Mouse (Mus musculus): ENCODE results near the gene Etl4.

The Etl4 gene

DNA sequence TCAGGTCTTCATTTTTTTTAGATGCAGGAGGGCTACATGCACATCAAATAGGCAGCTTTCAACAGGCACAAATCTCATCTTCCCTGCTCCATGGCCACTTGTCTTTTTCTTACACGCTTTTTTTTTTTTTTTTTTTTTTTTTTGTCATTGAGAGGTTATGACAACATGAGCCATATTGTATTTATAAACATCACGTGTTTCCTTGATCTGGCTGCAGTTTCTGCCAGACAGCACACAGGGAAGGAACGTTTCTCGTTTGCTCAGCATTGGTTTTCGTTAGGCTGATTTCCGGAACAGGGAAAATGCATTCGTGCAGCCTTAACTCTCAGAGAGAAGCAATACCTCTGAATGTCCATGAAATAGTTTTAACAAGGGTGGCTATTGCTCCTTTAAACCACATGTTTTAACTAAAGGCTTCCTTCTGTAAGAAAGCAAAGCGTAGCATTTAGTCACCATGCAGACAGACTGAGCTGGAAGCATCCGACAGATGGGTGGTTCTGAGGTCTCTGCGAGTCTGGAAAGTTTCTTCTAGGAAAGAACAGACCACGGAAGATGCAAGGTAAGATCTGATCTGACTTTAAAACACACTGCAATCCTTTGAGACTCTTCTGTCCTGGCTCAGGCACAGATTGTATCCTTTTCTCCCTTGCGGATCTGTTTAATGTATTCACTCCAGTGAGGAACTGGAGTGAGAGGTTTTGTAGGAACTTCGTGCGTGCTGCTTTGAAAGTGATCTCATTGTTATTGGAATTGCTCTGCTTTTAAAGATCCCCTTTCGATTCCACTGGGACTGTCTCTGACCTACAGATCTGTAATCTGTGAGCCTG lies 812.8 kb downstream of the Etl4 start:
- no peak for DNase-seq

DNA sequence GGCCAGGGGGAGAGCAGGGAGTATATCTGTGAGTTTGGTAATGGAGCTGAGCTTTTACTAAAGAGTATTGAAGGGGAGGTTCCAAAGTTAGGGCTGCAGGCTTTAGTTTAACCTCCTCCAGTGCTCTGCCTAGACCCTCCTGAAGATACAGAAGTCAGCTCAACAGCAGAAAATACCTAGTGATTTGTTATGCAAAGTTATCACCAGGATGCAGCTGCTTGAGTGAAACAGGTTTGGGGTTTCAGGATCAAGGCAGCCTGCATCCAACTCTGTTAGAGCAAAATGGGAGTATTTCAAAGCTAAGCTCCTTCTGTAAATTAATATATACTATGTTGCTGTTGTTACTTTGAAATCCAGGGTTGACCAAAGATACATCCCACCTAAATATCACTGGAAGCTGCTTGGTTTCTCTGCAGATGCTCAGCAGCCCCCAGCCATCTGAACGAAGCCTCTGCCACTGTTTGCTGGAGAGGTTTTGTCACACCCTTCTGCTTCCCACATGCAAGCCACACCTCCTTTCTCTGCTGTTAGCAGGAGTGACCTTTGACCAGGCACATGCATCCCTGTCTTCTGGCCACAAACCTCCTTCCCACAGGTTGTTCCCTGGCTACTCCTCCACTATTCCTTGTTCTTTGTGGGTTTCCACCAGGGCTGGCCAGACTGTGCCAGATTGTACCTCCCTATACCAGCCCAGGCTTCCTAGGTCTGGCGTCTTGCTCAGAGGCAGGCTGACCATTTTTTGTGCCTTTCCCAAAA lies 814.6 kb downstream of the Etl4 start:
- peak; percentile 60 for DNase-seq

DNA sequence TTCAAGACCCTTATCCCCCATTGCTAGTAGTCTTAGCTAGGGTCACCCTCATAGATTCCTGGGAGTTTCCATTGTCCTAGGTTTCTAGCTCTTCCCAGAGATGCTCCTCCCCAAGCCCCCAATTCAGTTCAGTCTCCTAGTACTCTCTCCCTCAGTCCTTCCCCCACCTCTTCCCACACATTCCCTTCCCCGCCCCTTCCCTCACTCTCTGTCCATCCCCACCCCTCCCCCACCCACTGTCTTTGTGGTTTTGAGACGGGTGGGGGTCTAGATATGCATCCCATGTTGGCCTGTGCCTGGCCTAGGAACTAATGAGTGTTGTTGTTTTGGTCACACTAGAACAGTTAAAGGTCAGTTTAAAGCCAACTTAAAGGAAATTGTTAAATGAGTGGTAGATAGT lies 817.4 kb downstream of the Etl4 start:
- no peak for DNase-seq

DNA sequence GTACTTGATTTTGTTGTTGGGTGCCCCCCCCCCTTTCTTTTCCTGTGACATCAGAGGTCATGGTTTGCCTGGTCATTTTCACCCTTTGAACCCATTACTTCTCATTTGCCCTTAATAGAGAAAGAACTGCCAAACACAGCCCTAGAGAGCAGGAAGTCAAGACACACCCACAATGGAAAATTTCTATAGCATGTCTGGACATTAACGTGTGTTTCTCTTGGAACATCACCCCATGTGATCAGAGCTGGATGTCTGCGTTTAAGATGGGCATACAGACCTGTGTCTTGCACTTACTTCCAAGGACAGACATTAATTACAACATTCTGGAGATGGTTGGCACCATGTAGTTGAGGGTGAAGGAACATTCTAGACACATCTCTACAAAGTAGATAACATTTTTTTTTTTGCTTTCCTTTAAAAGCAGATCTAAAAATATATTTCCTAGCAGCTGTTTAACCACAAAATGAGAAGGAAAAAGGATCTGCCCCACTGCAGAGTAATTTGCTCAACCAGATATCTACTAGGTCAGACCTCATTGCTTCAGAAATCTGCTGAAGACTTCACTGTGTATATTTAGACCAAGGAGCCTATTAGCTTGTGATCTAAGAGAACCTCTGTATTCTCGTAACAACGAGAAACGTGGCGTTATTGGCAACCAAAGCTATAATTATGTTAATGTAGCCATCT lies 818.3 kb downstream of the Etl4 start:
- no peak for DNase-seq

DNA sequence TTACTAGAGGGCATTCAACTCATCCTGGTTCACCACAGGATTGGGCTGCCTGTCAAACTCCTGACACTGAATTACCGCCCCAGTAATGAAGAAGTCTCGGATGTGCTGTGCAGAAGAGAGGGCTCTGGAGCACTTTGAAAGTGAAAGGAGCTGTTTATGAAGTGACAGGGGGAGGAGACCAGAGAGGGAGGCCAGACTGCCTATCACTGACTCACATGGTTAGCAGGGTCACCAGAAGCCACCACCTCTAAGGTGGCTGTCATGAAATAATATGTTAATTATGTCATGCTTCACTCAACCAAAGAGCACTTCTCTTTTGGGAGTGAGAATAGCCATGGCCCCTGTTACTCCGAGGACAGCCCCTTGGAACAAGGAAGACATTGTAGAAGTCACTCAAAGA lies 825.9 kb downstream of the Etl4 start:
- no peak for DNase-seq

DNA sequence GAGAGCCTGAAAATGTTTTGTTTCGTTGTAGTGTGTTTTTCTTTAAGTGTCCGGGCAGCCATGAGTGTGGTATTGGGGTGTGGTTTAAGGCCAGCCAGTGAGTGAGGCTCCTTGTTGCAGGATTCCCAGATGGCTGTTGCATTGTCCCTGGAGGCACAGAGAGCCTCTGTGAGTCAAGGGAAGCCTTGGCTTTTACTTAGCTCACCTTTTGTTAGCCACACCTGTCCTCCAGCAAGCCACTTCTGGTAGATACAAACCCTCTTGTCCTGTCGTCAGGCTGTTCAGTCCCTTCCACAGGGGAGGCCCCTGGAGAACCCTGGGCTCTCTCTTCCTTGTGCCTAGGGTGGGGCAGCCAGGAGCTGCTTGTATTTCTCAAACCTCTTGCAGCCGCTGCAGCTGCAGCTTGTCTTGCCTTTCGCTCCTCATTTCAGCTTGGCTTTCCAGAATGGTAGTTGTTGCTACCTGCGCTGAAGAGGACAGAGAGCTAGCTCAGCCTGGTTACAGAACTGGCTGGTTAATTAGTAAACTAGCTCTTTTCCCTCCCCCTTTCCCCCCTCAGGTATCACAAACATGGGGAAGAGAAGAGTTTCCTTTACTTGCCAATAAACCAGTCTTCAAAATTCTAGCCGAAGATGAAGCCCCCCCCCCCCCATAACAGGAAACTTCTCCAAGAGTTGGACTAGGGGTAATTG lies 826.9 kb downstream of the Etl4 start:
- DNase-seq: peak; percentile 30

DNA sequence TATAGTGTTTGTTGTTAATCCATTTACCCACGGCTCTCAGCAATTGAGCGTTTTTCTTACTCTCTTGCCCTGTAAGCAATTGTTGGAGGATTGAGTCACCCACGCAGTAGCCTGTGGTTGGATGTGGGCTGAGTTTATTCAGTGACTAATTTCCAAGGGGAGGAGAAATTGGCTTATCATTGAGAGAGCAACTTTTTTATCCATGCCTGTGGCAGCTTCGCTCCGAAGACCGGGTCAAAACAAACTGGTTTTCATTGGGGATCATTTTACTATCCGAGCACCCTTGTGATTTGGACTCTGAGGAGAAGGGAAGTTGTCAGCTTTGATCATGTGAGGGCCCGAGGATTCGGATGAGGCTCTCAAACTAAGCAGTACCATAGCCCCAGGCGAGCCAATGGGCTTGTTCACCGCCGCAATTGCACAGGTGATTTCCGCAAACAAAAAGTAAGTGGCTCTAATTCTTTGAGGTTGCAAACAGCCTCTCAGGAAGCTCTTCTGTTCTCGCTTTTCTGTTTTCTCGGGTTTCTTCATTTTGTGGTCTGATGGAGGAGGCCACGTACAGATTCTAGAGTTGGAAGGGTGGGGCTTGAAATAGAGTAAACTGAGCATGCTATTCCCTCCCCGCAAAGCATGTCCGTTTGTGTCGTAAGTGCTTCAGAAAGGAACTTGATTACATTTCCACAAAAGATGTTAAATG lies 827.7 kb downstream of the Etl4 start:
- DNase-seq: peak; percentile 51

DNA sequence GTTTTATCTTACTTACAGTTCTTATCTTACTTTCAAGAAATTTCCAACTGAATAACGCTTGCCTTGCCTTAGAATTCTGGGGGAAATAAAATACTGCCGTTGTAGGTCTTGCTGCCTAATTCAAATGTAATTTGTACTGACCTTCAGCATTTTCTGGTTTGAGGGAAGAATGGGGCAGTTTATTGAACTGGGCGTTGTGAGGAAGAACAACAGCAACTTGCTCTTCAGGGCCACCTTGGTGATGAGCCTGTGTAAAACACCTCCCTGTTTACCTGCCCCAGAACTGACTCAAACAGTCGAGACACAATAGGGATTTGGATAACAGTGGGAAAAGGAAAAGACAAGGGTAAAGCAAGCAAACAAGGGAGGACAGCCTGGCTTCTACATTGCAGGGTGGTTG lies 828.3 kb downstream of the Etl4 start:
- DNase-seq: no peak

DNA sequence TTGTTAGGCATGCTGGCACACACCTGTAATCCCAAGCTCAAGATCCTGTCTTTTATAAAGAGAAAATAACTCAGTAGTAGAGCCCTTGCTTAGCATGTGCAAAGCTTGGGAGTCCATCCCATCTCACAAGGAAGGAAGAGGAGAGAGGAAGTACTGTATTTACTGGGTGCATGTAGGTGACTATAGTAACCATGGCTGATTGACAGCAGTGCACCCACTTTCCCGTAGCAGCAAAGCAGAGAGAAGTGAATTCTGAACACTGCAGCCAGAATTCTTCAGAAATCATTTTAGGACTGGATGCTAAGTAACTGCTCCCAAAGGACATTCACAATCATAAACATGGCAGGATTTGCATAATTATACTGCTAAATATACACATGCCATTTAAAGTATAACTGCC lies 838.1 kb downstream of the Etl4 start:
- no peak for DNase-seq

DNA sequence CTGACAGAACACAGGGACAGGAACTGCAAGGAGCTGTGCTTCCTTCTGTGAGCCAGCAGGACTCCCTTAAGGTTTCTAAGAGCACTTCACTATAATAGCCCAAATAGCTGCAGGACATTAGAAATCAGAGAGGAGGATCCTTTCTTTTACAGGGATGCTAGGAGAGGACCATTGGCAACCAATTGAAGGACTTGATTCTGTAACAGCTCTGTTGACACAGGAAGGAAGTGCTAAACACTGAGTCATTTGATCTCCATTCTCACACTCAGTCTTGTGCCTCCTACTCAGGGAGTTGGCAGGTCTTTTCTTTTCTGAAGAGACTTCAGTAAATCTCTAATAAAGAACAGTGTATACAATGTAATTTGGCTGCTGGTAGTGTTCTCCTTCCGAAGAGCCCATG lies 838.9 kb downstream of the Etl4 start:
- no peak for DNase-seq

DNA sequence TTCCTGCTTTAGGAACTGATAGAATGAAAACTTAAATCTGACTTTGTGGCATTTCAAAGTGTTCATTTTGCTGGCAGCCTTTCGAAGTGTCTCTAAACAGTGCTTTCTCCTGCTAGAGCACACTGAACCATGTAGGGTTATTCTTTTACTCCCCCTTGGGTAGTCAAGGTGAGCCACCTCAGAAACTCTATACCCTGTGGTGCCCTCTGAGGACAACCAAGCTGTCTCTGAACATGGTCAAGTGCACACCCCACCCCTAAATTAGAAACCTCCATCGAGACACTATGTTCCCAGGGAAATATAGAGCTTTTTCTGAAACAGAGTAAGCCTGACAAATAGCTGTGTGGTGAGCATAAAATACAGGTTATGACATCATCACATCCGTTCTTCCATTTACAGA lies 840.1 kb downstream of the Etl4 start:
- DNase-seq: no peak

DNA sequence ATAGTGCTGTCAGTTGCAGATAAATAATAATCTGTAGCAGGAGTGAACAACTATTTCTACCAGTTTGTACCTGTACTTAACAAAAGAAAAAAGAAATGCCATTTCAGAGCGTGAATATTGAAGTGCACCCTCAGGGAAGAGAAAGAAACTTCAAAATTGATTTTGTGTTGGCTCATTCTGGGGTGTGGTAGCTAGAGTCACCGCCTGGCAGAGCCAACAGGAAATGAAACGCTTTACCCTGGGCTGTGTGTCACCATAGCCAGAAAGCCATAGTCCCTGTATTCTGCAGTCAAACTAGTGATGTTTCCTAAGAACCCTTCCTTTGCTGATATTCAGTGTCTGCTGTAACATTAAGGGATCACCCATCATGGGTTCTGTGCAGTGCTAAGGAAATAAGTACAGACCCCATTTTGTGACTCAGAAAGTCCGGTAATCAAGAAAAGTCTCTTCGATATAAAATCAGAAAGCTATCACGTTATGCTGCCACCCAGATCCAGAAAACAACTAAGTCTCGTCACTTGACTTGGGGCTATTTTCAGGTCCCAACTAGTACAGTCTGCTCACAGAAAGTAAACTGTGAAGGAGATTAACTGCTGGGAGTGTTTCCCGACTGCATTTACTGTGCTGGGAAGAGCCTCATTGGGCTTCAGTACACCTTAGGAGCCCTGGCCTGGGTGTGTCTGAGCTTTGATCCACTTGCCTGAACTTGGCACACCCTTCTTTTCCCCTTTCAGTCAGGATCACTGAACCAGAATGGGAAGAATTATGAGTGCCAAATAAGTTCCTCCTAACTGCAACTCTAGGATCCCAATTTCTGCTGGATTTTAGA lies 843.9 kb downstream of the Etl4 start:
- DNase-seq: peak; percentile 12

DNA sequence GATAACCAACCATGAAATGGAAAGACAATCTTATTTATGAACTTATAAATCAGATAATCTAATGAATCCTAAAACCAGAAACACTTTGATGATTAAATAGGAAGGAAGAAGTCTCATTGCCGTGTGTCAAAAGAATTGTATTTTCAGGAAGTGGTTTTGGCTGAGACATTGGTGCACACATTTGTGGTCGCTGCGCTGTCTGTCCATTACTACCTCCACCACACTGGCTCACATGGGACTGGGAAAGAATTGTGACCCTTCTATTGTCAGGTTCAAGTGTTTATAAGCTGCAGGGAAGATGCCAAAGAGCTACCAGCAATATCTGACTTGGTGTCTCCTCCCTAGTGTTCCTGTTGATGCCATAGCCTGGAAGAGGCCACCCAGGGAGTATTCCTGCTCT lies 847.4 kb downstream of the Etl4 start:
- no peak for DNase-seq

DNA sequence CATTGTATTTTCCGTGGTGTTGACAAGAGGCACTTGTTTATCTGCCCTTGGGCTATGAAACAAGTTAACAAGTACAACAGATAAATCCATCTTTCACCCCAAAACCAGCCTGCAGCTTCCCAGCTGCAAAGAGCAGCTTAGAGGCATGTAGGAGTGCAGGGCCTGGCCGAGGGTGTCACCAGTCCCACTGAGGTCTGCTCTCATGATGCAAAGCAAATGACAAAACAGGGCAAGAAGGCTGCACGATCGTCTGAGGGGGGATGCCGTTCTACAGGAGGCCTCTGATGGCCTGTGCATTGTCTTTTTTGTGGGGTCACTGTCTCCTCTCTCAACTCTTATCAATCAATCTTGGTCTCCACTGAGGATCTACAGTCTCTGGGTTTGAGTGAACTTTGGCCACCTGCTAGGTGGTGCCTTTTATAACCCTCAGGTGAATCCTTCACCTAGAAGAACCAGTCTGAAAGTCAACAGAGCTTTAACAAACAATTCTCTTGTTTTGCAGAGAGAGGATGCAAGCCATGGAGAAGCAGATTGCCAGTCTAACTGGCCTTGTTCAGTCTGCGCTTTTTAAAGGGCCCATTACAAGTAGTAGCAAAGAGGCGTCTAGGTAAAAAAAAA lies 849.6 kb downstream of the Etl4 start:
- no peak for DNase-seq

DNA sequence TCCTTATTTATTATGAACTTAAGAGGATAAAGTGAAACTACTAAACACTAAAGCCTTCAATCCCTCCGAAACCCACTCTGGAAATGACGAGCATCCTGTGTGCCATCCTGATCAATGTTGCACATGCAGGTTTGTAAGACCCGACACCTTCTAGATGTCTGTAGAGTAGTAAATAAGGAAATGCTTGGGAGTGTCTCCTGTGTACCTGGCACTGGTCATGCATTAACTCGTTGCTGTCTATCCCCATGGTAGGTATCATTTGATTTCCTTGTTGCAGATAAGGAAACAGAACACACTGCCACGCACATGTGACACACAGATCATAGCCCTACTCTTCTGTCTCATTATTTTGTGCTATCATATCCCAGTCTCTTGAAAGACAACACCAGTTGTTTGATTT lies 851.7 kb downstream of the Etl4 start:
- no peak for DNase-seq

DNA sequence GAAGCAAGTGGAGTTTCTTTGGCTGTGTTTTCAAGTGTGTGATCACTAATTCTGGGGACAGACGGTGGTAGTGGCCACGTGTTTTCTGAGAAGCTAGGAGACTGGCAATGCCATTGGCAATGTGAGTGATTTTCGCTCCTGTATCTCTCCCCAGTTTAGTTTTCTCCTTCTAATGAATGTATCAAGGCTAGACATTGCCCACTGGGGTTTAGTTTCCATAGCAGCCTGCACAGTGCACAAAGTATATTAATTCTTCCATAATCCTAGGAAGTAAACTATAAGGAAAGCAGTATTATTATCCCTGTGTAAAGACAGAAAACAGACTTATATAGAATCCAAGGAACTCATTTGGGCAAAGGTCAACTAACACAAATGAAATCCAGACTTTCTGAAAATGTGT lies 852.2 kb downstream of the Etl4 start:
- no peak for DNase-seq

DNA sequence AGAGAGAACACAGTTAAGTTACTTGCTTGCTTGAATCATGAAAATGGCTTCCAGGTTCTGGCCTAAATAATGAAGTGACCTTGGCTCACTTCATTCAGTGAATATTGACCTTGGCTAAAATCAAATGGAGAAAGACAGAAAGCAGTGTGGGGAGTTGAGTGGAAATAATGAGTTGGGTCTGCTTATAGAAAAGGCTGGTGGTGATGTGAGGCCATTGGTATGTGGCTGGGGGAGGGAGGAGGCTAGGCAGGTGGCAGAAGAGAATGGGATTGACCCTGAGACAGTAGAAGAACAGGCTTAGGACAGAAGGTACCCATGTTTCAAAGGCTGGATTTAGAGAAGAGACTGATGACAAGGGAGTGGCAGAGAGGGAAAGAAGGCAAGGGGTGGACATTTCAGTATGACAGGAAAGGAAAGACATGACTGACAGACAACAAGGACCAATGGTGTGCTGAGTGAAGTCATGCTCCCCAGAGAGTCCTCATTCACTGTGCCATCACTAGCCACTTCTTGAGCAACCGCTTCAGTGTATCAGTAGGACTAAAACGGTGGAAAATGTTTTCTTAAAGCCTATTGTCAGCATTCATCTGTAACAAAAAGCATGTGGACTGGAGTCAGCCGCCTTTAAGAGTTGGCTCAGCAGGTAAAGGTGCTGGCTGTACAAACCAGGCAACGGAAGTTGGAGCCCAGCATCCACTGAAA lies 854.1 kb downstream of the Etl4 start:
- DNase-seq: no peak

DNA sequence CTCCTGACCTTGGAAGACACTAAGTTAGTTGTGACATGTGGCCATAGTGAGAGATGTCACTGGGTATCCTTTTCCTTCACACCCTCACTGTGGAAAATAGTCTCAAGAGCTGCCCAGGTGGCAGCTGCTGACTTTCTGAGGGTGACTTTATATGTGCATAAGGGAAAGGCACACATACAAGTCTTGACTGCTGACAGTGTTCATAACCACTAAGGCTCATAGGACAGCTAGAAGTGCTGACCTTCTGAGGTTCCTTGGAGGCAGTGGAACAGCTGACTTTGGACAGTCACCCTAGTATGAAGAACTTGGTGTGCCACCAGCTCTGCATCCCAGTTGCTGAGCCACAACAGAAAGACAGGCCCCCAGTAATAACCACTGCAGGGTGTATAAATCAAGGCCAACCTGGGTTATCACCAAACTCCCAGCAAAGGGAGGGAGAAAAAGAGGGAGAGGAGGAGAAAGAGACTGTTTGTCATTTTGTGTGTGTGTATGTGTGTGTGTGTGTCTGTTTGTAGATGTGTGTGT lies 855.0 kb downstream of the Etl4 start:
- DNase-seq: no peak

DNA sequence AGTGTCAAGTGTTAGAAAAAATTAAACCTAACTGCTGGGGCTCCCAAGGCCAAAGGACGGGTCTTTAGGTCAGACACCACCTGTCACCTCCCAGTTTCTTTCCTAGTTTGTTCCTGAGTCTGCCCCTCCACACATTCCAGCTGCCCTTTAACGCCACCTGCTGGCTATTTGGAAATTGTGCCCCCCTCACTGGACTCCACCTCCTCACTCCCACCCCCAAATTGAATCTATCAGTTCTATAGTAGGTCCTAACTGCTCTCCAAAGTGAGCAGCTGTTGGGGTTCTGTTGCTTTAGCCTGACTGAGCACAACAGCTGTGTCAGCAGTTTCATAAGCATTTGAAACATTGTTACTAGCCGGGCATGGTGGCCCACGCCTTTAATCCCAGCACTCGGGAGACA lies 859.1 kb downstream of the Etl4 start:
- no peak for DNase-seq

DNA sequence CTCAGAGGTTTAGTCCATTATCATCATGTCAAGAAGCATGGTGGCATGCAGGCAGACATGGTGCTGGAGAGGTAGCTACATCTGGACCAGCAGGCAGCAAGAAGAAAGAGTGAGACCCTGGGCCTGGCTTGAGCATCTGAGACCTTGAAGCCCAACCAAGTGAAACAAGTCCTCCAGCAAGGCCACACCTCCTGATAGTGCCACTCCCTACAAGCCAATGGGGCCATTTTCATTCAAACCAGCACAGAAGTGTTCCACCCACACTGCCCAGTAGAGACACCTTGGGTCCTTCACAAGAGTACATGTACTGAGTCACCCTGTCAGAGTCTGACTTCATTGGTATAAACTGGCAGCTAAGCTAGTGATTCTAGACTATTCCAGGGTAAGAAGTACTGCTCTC lies 860.6 kb downstream of the Etl4 start:
- no peak for DNase-seq

Measured in kidney, adult 11 months (tissue).